Mouse (Mus musculus) neural tube, embryonic 12.5 days (tissue): ENCODE measurements at regions not wholly inside any gene's neighbourhood (a gene's known extent, or its start where the extent isn't known, plus 50 kb on each side); places are given as distances from the start of the nearest gene placed in this dataset.
A peak's percentile ranks its signal among the peaks of the same experiment; 100 is the strongest.

Source experiments
- ATAC-seq: fragments of 200-750 bp; cut with Nextera tagmentation; 2 replicates; pipeline ENCODE4 v1.8.0; 2017; ENCODE audit warnings: low read depth, mild to moderate bottlenecking, moderate TSS enrichment, moderate library complexity; ENCODE audit not compliant: low FRiP score
- H3K27ac ChIP-seq: fragments of 300-500 bp; sonication (generic); 2 replicates; pipeline ENCODE4 v1.5.1; 2016
- H3K27me3 ChIP-seq: fragments of 300-500 bp; sonication (generic); replicated peaks from 2 replicates; pipeline ENCODE4 v1.6.1; 2016; ENCODE audit warnings: mild to moderate bottlenecking
- H3K36me3 ChIP-seq: fragments of 300-500 bp; sonication (generic); 2 replicates; pipeline ENCODE4 v1.6.1; 2016; ENCODE audit warnings: mild to moderate bottlenecking
- H3K4me1 ChIP-seq: fragments of 300-500 bp; sonication (generic); 2 replicates; pipeline ENCODE4 v1.6.1; 2016
- H3K4me2 ChIP-seq: fragments of 300-500 bp; sonication (generic); replicated peaks from 2 replicates; pipeline ENCODE4 v1.6.1; 2016; ENCODE audit warnings: mild to moderate bottlenecking
- H3K4me3 ChIP-seq: fragments of 300-500 bp; sonication (generic); 2 replicates; pipeline ENCODE4 v1.5.1; 2016
- H3K9ac ChIP-seq: fragments of 300-500 bp; sonication (generic); 2 replicates; pipeline ENCODE4 v1.6.1; 2016; ENCODE audit warnings: mild to moderate bottlenecking
- H3K9me3 ChIP-seq: fragments of 300-500 bp; sonication (generic); 2 replicates; pipeline ENCODE4 v1.6.1; 2016; ENCODE audit warnings: mild to moderate bottlenecking
- WGBS: fragments of 180-500 bp; shearing (Covaris S2); methylation state at CpG from one replicate; pipeline ENCODE4 v1.1.7; 2016; 5-methylcytosine and 5-hydroxymethylcytosine counted together

DNA sequence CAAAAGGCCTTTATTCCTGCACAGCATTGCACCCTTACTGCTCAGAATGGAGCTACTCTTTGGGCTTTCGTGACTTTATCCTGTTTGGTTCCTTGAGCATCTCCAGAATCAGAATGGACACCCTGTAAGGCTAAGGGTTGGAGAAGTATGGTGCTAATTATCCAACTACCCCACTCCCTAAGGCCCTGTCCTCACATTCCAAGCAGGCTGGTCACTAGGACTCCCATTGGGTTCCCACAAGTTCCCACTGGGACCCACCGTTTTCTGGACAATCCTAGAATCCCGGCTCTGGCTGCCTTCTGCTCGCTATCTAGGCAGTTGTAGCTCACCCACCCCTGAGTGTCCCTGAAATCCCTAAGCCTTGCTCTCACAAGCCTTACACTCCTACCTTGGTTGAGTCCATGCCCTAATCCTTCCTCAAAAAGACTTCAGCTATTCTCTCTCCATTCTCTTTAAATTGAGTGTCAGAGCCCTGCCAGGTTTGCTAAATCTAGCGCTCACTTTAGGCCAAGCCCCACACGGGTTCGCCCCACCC is 146.1 kb downstream of the Efcab1 start:
- Histone ChIP-seq H3K36me3 (no peaks in the 10 kb centered on the region), H3K27ac (no peak overlapping the region), H3K4me2 (peak overlapping the region; percentile 41), H3K4me1 (peaks cover 10% of the 10 kb centered on the region), H3K27me3 (no peaks in the 10 kb centered on the region), H3K9me3 (no peaks in the 10 kb centered on the region), H3K4me3 (no peak overlapping the region), H3K9ac (no peak overlapping the region)
- 20% methylated on average over 7 of the region's 7 CpGs for WGBS
- peak; percentile 30; the same call in 1 of the 2 replicates for ATAC-seq

DNA sequence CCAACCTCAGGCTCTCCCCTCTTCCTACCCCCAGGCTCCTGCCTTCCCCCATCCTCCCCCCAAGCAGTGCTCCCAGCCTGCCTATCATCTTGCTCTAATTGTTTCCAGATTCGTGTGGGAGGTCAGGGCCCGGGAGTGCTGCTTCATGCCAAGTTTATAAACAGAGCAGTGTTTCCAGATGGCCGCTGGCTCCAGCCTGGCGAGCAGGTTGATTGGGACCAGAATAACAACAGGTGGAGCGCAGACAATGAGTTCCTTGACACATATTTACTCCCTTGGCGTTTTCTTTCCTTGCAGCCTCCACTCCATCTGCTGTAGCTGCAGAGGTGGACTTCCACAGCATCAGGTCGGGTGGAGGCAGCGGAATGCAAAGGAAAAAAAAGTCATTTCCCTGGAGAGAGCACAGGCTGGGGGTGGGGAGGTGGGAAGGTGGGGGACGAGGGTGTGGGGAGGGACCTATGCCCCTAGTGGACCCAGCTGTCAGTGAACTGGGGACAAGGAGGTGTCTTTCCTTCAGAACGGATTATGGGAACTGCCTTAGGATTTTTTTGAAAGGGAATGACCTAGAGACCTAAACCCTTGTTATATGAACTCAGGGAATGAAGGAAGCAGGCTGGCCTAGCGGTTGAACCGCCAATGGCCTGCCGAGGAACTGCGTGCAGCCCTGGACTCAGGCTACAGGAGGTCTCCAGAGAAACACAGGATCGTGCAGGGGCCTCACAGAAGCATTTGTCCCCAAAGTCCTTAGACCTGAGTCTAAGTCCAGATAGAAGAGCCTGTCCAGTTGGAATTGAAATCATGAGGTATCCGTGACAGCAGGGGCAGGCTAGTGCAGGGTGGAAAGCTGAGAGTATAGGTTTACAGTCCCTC is 146.8 kb downstream of the Efcab1 start:
- Histone ChIP-seq H3K9me3 (no peaks in the 10 kb centered on the region), H3K4me1 (peaks cover 10% of the 10 kb centered on the region), H3K4me3 (0 out of 2 replicates have a peak overlapping the region, but pooled peaks have one; percentile 1), H3K4me2 (peak overlapping the region; percentile 41), H3K36me3 (no peaks in the 10 kb centered on the region), H3K27ac (no peak overlapping the region), H3K9ac (no peak overlapping the region), H3K27me3 (no peaks in the 10 kb centered on the region)
- 2% methylated on average over 16 of the region's 16 CpGs for WGBS
- peak; percentile 87 for ATAC-seq

DNA sequence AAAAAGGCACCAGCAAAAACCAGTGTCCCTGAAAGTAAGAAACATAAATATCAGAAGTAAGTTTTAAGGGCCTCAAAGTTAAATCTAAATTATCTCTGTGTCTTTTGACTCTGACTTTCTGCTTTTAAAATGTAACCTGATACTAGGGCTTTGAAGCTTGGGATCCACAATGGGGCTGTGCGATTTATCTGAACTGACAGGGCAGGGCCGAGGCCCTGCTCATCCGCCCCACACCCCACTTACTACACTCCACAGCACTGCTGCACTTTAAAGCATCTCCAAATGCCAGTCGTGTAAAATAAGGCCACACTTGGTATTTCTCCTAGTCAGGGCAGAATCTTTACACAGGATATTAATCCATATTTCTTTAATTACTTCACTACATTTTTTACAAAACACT is 147.4 kb downstream of the Efcab1 start:
- Histone ChIP-seq H3K4me2 (no peak overlapping the region), H3K9me3 (no peaks in the 10 kb centered on the region), H3K4me1 (peaks cover 10% of the 10 kb centered on the region), H3K27me3 (no peaks in the 10 kb centered on the region), H3K4me3 (no peak overlapping the region), H3K27ac (no peak overlapping the region), H3K9ac (no peak overlapping the region), H3K36me3 (no peaks in the 10 kb centered on the region)
- WGBS: 6% methylated on average over 4 of the region's 4 CpGs
- no peak for ATAC-seq

DNA sequence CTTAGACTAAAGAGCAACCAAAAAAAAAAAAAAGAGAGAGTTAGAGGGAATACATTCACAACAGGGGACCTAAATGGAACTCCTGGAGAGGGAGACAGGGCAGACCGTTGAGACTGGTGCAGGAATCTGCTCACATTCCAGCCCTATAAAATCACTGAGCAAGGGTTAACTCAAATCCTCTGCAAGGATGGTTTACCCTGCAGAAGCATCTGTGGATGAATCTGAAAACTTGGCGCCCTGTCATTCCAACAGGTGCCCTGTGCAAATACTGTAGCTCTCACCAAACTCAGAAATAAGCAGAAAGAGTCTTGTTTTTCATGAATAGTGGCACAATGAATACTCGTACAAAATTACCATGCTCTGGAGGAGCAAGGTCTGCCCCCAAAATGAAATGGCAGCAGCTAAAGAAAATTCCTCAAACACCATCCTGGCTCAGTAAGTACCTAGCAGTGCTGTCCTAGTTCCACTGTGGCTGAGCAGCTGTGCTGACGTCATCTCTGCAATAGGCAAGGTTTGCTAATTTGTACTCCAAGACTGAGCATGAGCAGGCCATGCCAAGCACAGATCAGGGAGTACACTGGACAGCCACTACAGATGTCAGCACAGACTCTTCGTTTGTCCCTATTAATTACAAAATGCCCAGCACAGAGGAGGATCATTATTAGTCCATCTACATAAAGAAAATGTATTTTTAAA is 148.0 kb downstream of the Efcab1 start:
- H3K27ac ChIP-seq: no peak overlapping the region
- no peaks in the 10 kb centered on the region for H3K9me3 ChIP-seq
- WGBS: 27% methylated on average over 5 of the region's 5 CpGs
- no peak overlapping the region for H3K4me3 ChIP-seq
- H3K4me1 ChIP-seq: peaks cover 10% of the 10 kb centered on the region
- H3K36me3 ChIP-seq: no peaks in the 10 kb centered on the region
- H3K9ac ChIP-seq: no peak overlapping the region
- no peak overlapping the region for H3K4me2 ChIP-seq
- no peak for ATAC-seq
- H3K27me3 ChIP-seq: no peaks in the 10 kb centered on the region

DNA sequence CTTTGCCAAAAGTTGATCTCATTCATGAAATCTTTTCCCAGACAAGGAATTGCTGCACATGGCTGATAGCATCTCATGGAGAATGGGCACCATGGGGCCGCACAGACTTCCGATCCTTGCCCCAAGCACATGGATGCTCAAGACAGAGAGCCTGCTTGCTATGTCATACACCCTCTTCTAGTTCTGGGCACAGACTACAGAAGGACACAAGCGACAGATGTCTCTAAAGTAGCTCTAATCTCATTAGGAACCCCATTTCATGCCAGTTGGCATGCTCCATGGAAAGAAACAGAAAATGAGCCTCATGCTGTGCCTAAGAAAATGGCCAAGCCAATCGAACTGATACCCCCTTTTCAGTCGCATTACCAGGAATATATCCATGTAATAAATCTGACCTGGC is 149.3 kb downstream of the Efcab1 start:
- ATAC-seq: no peak
- 71% methylated on average over 5 of the region's 5 CpGs for WGBS
- H3K27me3 ChIP-seq: no peaks in the 10 kb centered on the region
- no peaks in the 10 kb centered on the region for H3K9me3 ChIP-seq
- H3K27ac ChIP-seq: no peak overlapping the region
- no peak overlapping the region for H3K4me3 ChIP-seq
- H3K36me3 ChIP-seq: no peaks in the 10 kb centered on the region
- H3K4me2 ChIP-seq: no peak overlapping the region
- no peak overlapping the region for H3K9ac ChIP-seq
- peaks cover 10% of the 10 kb centered on the region for H3K4me1 ChIP-seq

DNA sequence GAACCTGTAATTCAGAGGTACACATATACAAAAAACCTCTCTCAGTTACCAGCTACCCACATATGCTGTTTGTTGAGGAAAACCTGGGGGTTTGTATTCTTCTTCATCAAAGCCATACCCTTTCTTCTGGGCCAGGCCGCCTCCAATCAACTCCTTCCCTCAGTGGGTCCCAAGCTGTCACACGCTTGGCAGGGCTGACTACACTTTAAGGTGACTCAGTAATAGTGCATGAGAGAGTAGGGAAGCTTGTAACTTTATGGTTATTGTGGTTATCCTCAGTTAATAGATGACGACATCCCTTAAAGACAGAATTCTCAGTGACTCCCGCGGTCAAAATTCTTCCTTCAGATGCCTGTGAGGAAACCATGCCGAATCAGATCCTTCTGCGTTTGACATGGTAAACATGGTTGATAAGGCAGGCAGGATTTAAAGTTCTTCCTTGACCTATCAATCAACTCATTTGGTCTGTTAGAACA is 164.1 kb downstream of the Efcab1 start:
- H3K36me3 ChIP-seq: no peaks in the 10 kb centered on the region
- H3K4me2 ChIP-seq: no peak overlapping the region
- no peak overlapping the region for H3K9ac ChIP-seq
- H3K27ac ChIP-seq: no peak overlapping the region
- H3K4me3 ChIP-seq: no peak overlapping the region
- H3K4me1 ChIP-seq: no peaks in the 10 kb centered on the region
- no peaks in the 10 kb centered on the region for H3K27me3 ChIP-seq
- 87% methylated on average over 7 of the region's 7 CpGs for WGBS
- no peak for ATAC-seq
- H3K9me3 ChIP-seq: no peaks in the 10 kb centered on the region

DNA sequence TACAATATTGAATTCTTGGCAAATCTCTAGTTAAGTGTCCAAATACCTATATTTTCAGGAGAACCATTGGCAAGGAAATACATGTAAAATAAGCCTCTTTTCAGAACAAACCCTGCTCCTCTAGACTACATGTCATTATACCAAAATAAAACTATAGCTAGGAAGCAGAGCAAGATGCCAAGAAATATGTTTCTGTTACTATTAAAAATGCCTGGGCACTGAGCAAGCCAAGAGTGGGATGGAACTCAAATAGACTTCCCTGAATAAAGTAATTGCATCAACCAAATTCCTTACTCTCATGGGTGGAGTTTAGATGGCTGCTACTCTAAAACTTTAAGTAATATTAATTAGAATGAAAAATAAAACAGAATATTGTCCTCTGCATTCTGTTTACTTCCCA is 168.0 kb downstream of the Efcab1 start:
- no peaks in the 10 kb centered on the region for H3K27me3 ChIP-seq
- ATAC-seq: no peak
- H3K4me2 ChIP-seq: no peak overlapping the region

DNA sequence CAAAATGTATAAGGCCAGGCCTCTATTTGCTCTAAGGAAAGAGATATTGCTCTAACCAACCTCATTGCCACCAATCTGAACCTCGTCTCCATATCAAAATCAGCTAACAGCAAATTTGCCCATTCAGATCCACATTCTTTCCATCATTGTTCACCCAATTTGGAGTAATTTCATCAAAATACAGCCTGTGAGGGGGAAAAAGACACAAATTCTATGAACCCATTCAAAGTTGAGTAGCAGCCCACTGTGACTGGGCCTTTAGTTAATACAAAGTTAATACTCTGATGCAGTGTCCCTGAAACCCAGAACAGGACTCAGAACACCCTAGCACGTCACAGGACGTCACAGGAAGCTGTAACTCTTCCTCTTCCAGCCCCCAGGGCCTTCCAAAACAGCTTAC is 177.3 kb downstream of the Efcab1 start:
- Histone ChIP-seq H3K36me3 (no peaks in the 10 kb centered on the region), H3K27me3 (peaks cover 4% of the 10 kb centered on the region; the same call in 1 of the 2 replicates), H3K9ac (no peak overlapping the region), H3K4me1 (0 out of 2 replicates have a peak, but pooled peaks cover 7% of the 10 kb centered on the region), H3K9me3 (no peaks in the 10 kb centered on the region; the same call in 1 of the 2 replicates), H3K4me3 (no peak overlapping the region), H3K4me2 (no peak overlapping the region), H3K27ac (no peak overlapping the region)
- ATAC-seq: no peak
- WGBS: 48% methylated on average over 3 of the region's 3 CpGs

More for the DNA sequence above, 168.0 kb downstream of the Efcab1 start:
- no peaks in the 10 kb centered on the region for H3K4me1 ChIP-seq
- H3K36me3 ChIP-seq: no peaks in the 10 kb centered on the region
- H3K9me3 ChIP-seq: no peaks in the 10 kb centered on the region
- H3K27ac ChIP-seq: no peak overlapping the region
- no peak overlapping the region for H3K4me3 ChIP-seq
- no peak overlapping the region for H3K9ac ChIP-seq

DNA sequence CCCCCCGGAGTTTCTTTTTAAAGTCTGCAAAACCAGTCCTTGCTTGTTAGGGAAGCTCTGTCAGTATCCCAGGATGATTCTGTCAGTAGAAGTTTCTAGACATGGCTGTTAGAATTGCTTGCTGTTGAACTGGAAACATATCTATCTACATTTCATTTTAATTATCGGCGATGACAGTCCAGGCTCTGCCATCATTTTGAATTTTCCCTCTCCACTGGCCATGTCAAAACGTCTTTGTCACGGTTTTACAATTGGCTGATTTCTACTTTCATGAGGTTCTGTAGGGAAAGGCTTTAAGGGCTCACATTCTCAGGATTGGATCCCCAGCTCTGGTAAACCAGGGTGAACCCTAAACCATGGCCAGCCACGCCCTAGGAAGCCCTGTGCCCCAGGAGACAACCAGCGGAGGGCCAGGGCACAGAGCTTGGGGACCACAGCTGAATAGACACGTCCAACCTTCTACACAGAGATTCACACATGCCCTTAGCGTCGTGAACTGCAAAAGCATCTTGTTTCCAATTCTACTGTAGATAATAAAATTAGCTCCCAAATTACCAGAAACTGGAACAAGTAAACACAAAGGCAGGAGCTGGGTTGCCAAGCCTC is 177.8 kb downstream of the Efcab1 start:
- H3K9me3 ChIP-seq: no peaks in the 10 kb centered on the region; the same call in 1 of the 2 replicates
- peak overlapping the region; percentile 45 for H3K4me3 ChIP-seq
- peak; percentile 65; the same call in 1 of the 2 replicates for ATAC-seq
- H3K9ac ChIP-seq: 0 out of 2 replicates have a peak overlapping the region, but pooled peaks have one; percentile 51
- H3K27me3 ChIP-seq: peaks cover 4% of the 10 kb centered on the region; the same call in 1 of the 2 replicates
- no peak overlapping the region for H3K27ac ChIP-seq
- H3K4me1 ChIP-seq: 0 out of 2 replicates have a peak, but pooled peaks cover 7% of the 10 kb centered on the region
- no peaks in the 10 kb centered on the region for H3K36me3 ChIP-seq
- peak overlapping the region; percentile 89 for H3K4me2 ChIP-seq
- WGBS: 19% methylated on average over 10 of the region's 10 CpGs

DNA sequence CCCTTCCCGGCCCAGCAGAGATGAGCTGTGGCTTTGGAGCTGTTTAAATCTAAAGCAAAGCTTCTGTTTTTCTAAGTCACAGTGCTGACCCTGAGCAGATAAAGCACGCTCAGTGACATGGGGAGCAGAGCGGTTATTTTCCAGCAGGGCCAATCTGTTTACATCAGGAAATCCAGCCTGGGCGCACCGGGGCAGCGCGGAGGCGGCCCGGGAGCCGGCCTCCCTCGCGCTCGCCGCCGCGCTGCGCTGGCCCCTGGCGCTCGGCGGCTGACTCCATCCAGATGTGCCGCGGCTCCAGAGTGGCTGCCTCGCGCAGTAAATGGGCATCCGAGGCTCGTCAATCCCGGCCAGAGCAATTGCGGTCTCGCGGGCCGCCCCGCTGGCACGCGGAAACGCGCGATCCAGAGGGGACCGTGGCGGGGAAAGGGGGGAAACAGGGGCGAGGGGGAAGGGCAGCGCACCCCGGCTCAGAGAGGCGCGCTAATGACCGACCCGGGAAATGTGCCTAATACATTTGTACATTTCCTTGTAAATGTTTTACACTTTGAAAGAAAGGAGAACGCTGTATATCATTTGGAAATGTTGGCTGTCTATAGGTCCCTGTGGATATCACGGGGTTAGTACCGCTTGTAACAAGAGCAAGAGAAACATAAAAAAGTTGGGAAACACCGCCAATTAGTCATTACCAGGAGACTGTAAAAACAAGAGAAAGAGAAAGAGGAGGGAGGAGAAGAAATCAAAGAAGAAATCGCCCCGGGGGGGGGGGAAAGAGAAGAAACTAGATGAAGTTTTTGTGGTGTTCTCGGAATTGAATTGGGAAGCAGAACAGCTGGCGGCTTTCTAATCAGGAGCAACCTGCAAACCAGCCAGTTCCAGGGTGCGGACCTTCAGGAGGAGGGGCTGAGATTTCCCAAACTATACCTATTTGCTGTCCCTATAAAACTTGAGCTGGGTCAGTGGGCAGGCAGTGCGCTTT is 178.6 kb downstream of the Efcab1 start:
- Histone ChIP-seq H3K4me1 (0 out of 2 replicates have a peak, but pooled peaks cover 7% of the 10 kb centered on the region), H3K4me3 (peak overlapping the region; percentile 45), H3K4me2 (peak overlapping the region; percentile 89), H3K36me3 (no peaks in the 10 kb centered on the region), H3K27ac (no peak overlapping the region), H3K9me3 (no peaks in the 10 kb centered on the region), H3K27me3 (peaks cover 4% of the 10 kb centered on the region; the same call in 1 of the 2 replicates), H3K9ac (peak overlapping the region; percentile 51; the same call in 1 of the 2 replicates)
- peak; percentile 95 for ATAC-seq
- WGBS: under 1% methylated on average over 56 of the region's 56 CpGs

DNA sequence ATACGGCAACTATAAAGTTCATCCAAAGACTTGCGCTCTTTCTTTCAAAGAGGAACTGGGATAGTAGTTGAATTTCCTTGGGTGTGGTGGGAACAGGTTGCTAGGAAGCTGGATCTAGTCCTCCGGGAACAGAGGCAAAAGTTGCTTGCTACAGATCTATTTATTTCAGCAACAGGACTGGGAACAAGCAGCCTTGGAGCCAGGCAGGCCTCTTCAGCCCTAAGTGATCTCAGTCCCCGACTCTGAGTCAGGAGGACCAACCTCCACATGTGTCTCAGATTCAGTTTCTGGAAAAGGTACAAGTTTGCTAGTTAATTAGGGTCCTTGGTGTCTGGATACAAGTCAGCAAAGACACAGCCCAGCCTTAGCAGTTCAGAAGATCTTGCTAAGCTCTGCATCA is 180.2 kb downstream of the Efcab1 start:
- Histone ChIP-seq H3K36me3 (no peaks in the 10 kb centered on the region), H3K9me3 (no peaks in the 10 kb centered on the region), H3K27me3 (peaks cover 4% of the 10 kb centered on the region; the same call in 1 of the 2 replicates), H3K4me2 (no peak overlapping the region), H3K4me1 (0 out of 2 replicates have a peak, but pooled peaks cover 7% of the 10 kb centered on the region), H3K9ac (no peak overlapping the region), H3K27ac (no peak overlapping the region), H3K4me3 (no peak overlapping the region)
- WGBS: 88% methylated on average over 4 of the region's 4 CpGs
- no peak for ATAC-seq
